Mouse (Mus musculus) left cerebral cortex, postnatal 10 days (tissue): ENCODE measurements around the gene Epb41l1. TPM values are rescaled to one million over a fixed set of nuclear protein-coding genes. Genes with fewer than 3 reads are reported as not detected.
"Not testable (repeated sequence)": the region's sequence is repeated elsewhere in the genome, so short reads cannot be mapped to it uniquely, and the experiment has no call there.

Experiments used
- DNase-seq, 2 experiments: peaks; one replicate each; pipeline ENCODE4 v3.0.0; 2021 to 2022; ENCODE audit warnings: low spot score in 2 of 2, mixed read lengths in 1 of 2; ENCODE audit errors: extremely low spot score in 1 of 2
- intact Hi-C: fragments of 180-260 bp; cut with DNase I; formaldehyde crosslinking; loops from one replicate; pipeline ENCODE4 v1.15.1; 2025
- total RNA-seq, 2 experiments: library from RNA; stranded (reverse); gene quantifications; 2 replicates each; pipeline ENCODE4 v1.2.3; 2021

The Epb41l1 gene
- total RNA-seq, 2 experiments from 2014 or later, result 269 to 284 TPM

DNA sequence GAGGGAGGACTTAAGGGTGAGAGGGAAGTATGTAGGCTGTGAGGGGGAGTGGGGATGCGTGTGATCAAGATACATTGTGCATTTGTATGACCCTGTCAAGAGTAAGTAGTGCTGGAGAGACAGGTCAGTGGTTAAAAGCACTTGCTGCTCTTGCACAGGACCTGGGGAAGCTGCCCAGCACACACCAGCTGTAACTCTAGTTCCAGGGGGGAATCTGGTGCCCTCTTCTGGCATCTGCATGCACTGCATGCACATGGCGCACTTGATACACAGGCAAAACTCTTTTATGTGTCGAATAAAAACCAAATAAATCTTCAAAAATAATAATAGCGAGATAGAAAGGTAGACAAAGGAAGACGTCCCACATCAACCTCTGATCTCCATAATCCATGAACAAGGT lies 77.2 kb downstream of the Epb41l1 start:
- intact Hi-C loops, result loop anchor here (5.0 kb wide), 1 partner anchor 76 kb away; the partner anchor contains the start of gene Epb41l1
- peak in 1 of 2 experiments; percentile 72 for DNase-seq

- DNase-seq, result no peak
- intact Hi-C loops, result no loop called here
Measured at GRCm38 (mm10) chr2:156501025-156501424, 80.3 kb downstream of the Epb41l1 start.

DNA sequence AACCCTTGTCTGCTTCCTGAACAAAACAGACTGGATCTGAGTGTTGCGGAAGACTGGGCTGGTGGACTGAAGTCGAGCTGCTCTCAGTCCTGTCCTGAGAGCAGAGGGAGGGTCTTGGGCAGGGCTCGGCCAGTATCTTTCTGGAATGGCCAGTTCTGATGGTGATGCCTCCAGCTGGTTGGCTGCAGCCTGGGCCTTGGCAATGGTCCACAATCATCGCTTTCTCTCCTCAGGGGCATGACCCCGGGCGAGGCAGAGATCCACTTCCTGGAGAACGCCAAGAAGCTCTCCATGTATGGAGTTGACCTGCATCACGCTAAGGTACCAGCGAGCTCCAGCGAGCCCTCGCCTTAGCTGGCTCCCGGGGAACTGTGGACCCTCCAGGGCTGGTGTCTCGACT lies 84.8 kb downstream of the Epb41l1 start:
- intact Hi-C loops, result no loop called here
- no peak for DNase-seq

GRCm38 (mm10) chr2:156512028-156512427 lies 91.3 kb downstream of the Epb41l1 start:
- intact Hi-C loops, result loop anchor here (5.0 kb wide), 1 partner anchor 110 kb away; no protein-coding TSS in a partner anchor
- DNase-seq, result no peak

- DNase-seq, result no peak
- intact Hi-C loops, result loop anchor here (5.0 kb wide), 1 partner anchor 110 kb away; no protein-coding TSS in a partner anchor
Measured at GRCm38 (mm10) chr2:156512561-156512960, 91.9 kb downstream of the Epb41l1 start.

- intact Hi-C loops, result no loop called here
- DNase-seq, result no peak
Measured at GRCm38 (mm10) chr2:156515102-156515501, 94.4 kb downstream of the Epb41l1 start.

DNA sequence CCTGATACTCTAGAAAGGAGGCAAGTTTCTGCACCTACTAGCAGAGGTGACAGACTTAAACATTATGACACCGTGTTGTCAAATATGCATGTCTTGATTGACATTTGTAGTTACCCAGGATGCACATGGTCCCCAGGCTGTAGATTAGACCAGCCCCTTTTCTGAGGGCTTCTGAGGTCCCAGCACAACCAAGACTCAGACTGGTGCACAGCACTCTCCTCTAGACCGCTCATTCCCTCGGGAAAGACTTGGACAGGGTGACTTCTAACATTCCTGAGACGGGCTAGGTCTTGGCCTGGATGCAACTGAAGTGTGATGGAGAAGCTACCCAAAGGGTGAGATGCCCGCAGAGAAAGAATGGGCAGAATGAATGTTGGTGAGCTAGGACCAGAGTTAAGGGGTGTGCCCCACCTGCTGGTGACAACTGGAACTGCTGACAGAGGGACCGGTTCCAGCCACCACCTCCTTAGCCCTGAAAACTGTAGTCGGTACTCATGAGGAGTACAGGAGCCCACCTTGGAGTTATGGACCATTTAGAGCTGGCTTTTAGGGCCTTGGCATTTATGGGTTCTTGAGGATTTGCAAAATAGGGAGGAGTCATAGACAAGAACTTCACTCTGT lies 95.0 kb downstream of the Epb41l1 start:
- intact Hi-C loops, result no loop called here
- DNase-seq, result peak; percentile 79 to 81

- DNase-seq, intact Hi-C loops: not testable (repeated sequence)
Measured at GRCm38 (mm10) chr2:156516678-156517077, 96.0 kb downstream of the Epb41l1 start.

DNA sequence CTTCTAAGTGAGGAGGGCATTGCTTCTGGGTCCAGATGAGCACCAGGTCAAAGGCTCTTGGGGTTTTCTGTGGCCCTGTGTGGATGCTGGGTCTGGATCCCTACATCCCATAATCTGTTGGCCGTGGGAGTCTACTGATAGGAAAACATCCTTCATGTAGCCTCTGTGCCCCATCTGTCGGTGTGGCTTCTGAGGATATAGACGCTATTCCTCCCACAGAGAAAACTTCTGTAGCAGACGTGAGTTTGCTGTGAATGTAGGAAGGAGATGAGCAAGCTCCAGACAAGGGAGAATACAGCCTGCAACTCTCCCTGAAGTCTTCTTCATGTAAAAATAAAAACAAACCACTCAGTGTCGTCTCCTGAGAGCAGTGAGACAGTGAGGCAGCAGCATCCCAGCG lies 97.6 kb downstream of the Epb41l1 start:
- DNase-seq, result no peak
- intact Hi-C loops, result no loop called here

DNA sequence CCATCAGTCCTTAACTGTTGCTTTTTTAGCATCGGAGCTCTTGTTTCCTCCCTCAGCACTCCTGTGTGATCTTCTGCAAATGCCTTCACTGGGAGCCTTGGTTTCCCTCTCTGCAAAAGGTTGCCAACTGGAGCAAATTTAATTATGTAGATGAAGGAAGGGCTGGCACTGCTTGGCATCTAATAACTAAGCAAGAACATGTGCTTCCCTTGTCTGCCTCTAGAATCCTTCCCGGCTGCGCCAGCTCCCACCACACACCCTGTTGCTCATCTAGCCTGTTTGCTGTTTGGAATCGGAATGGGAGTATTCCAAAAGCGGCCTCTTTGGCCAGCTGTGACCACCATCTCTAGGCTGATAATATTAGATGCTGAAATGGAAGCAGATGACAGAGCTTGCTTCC lies 98.9 kb downstream of the Epb41l1 start:
- intact Hi-C loops, result no loop called here
- DNase-seq, result no peak

GRCm38 (mm10) chr2:156522994-156523393 lies 102.3 kb downstream of the Epb41l1 start:
- no peak for DNase-seq
- intact Hi-C loops, result no loop called here

DNA sequence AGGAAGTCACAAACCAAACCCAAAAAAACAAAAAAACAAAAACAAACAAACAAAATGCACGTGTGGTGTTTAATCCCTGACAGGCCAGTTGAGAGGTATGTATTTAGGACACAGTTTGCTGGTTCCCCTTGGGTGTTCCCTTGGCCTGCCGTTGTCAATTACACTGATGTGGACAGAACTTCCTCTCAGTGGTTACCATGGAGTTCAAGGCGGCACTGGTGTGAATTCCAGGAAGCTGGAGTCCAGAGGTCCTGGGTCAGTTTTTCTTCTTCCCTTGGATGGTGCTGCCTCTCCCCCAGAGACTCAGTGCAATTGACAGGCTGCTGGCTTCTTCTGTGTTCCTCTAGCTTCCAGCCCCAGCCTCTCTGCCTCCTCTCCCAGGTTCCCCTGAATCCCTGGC lies 103.4 kb downstream of the Epb41l1 start:
- intact Hi-C loops, result no loop called here
- no peak for DNase-seq

DNA sequence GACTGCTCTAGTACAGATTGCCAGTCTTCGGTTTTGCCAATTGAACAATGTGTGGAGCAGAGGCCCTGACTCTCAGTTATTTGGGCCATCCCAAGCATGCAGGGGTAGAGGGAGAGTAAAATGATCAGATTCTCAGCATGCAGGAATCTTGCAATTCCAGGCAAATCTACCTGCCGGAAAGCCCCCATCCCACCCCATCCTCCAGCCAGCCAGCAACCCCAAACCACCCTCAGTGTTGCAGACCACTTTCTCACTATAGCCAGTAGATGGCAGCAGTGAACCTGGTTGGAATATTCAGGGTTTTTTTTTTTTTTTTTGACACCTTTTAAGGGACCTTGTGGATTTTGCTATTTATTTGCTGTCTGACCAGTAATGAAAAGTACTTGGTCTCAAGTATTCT lies 109.0 kb downstream of the Epb41l1 start:
- intact Hi-C loops, result loop anchor here (5.0 kb wide), 1 partner anchor 178 kb away; no protein-coding TSS in a partner anchor
- DNase-seq, result no peak

DNA sequence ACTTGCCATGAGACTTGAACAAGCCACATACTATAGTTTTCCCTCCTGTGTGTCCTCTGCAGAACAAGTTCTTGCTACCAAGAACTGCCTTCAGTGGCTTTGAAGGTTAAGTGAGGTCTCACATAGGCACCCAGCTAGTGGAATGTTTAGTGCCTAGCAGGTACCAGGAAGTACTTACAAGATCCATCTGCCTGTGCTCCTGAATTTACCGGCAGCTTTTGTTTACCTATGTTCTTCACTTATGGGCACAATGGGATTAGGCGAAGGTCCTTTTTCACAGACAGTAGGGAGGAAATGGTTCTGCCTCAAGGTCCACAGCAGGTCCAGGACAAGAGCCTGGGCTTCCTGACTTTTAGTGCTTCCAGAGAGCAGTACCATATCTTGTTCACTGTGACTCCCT lies 112.5 kb downstream of the Epb41l1 start:
- intact Hi-C loops, result no loop called here
- no peak for DNase-seq

- DNase-seq, result no peak
- intact Hi-C loops, result no loop called here
Measured at GRCm38 (mm10) chr2:156538817-156539555, 118.3 kb downstream of the Epb41l1 start.

DNA sequence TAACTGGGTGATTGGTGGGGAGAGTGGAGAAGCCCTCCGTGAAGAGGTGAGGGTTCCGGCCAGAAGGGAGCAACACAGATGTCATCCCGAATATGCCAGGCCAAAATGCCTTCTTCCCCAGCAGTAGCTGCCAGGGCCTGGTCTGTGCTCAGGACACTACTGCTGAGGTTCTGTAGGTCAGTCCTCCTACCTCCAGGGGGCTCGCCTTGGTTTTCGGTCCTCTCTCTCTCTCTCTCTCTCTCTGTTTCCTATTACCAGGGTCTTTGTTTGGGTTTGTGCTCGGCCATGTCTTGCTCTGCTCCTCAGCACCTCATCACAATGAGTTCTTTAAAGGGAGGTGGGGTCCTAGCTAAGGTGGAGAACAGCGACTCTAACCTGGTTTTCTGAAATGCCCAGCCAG lies 120.3 kb downstream of the Epb41l1 start:
- intact Hi-C loops, result loop anchor here (10.0 kb wide), 1 partner anchor 314 kb away; the partner anchor contains the start of gene 4930518I15Rik
- no peak for DNase-seq

DNA sequence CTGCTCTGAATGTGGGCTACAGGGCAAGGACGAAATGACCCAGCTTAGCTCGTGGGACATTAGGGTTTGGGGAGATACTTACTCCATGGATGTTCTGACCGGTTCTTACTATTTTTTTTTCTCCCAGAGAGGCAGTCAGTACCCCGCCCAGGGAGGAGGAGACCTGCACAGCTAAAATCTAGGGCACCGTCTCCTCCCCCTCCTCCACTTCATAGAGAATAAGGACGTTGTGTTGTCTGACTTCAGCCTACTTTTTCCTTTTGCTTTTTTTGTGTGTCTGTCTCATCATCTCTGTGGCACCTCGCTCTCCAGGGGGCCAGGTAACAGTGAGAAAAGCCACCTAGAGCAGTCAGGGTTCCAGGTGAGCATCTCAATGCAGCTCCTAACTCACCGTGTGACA lies 121.7 kb downstream of the Epb41l1 start:
- DNase-seq, result no peak
- intact Hi-C loops, result loop anchor here (10.0 kb wide), 1 partner anchor 312 kb away; the partner anchor contains the start of gene 4930518I15Rik

GRCm38 (mm10) chr2:156543804-156544203 lies 123.1 kb downstream of the Epb41l1 start:
- intact Hi-C loops, result loop anchor here (10.0 kb wide), 1 partner anchor 311 kb away; the partner anchor contains the start of gene 4930518I15Rik
- no peak for DNase-seq

GRCm38 (mm10) chr2:156547123-156547891 lies 126.6 kb downstream of the Epb41l1 start, which contains the start of gene Aar2:
Aar2 (plus strand) TSS chr2:156547584.
- DNase-seq, result peak; percentile 72 to 83
- intact Hi-C loops, result loop anchor here (5.0 to 10.0 kb wide), 2 partner anchors 65 to 307 kb away; partner anchors contain the start of genes 4930518I15Rik and Dlgap4
